Mouse (Mus musculus) kidney, embryonic 15.5 days (tissue): ENCODE results near the gene Rfc5. TPM values are rescaled to one million over a fixed set of nuclear protein-coding genes. Genes with fewer than 3 reads are reported as not detected.
A peak's percentile ranks its signal among the peaks of the same experiment; 100 is the strongest.
"Not testable (repeated sequence)": the region's sequence is repeated elsewhere in the genome, so short reads cannot be mapped to it uniquely, and the experiment has no call there.

ENCODE experiments used
- ATAC-seq: fragments of 200-750 bp; cut with Nextera tagmentation; replicated peaks from 2 replicates; pipeline ENCODE4 v1.8.0; 2017; ENCODE audit warnings: moderate TSS enrichment; ENCODE audit not compliant: low FRiP score
- H3K27ac ChIP-seq: fragments of 300-500 bp; sonication (generic); 2 replicates; pipeline ENCODE4 v1.5.1; 2015; ENCODE audit warnings: mild to moderate bottlenecking, inconsistent platforms
- H3K27me3 ChIP-seq: fragments of 300-500 bp; sonication (generic); 2 replicates; pipeline ENCODE4 v1.6.1; 2015; ENCODE audit warnings: inconsistent platforms
- H3K36me3 ChIP-seq: fragments of 300-500 bp; sonication (generic); 2 replicates; pipeline ENCODE4 v1.6.1; 2015; ENCODE audit warnings: inconsistent platforms
- H3K4me1 ChIP-seq: fragments of 300-500 bp; sonication (generic); 2 replicates; pipeline ENCODE4 v1.6.1; 2015; ENCODE audit warnings: inconsistent platforms
- H3K4me2 ChIP-seq: fragments of 300-500 bp; sonication (generic); 2 replicates; pipeline ENCODE4 v1.6.1; 2015; ENCODE audit warnings: moderate library complexity, mild to moderate bottlenecking, inconsistent platforms
- H3K4me3 ChIP-seq: fragments of 300-500 bp; sonication (generic); replicated peaks from 2 replicates; pipeline ENCODE4 v1.5.1; 2015; ENCODE audit warnings: mild to moderate bottlenecking, inconsistent platforms
- H3K9ac ChIP-seq: fragments of 300-500 bp; sonication (generic); 2 replicates; pipeline ENCODE4 v1.6.1; 2015; ENCODE audit warnings: mild to moderate bottlenecking, inconsistent platforms
- H3K9me3 ChIP-seq: fragments of 300-500 bp; sonication (generic); replicated peaks from 2 replicates; pipeline ENCODE4 v1.6.1; 2016; ENCODE audit warnings: inconsistent platforms
- WGBS: fragments of 180-500 bp; shearing (Covaris S2); methylation state at CpG from one replicate; pipeline ENCODE4 v1.1.7; 2015; ENCODE audit warnings: mixed read lengths; 5-methylcytosine and 5-hydroxymethylcytosine counted together
- polyA plus RNA-seq: library from polyadenylated mRNA; unstranded; fragments of >200 nt; fragmentation: Nextera tagmentation; extraction: Ambion mirVana; gene quantifications from 2 replicates; pipeline ENCODE4 v1.2.1, GENCODE M21; 2015

Gene Rfc5
- 110 and 128 TPM in 2 replicates for polyA plus RNA-seq

DNA sequence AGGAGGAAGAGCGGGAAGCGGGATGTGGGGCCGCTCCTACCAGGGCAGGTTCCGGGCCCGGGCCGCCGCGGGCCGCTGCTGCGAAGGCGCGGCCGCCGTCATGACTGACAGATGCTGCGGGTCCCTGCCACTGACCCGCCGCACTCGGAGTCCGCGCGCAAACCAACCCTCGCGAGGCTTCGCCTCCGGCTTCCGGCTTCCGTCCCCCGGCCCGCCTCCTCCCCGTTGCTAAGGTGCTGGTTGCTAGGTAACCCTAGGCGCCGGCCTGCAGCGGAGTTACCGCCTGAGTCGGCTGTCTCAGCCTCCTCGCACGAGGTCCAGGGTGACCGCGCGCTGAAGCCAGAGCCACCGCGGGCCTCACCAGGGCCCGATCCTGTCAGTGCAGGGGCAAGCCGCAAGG, at the start of gene Rfc5:
Gene Rfc5 (minus strand): TSS at position 171 of the 400 bp plus-strand sequence.
- H3K36me3 ChIP-seq = peaks cover 30% of the 10 kb centered on the region
- H3K4me1 ChIP-seq = peaks cover 17% of the 10 kb centered on the region
- H3K9ac ChIP-seq = peak within 1 kb of the TSS; percentile 91
- H3K27me3 ChIP-seq = no peaks in the 10 kb centered on the region
- peak within 1 kb of the TSS; percentile 79 for H3K4me2 ChIP-seq
- under 1% methylated on average over 44 of the region's 44 CpGs for WGBS
- peak; percentile 96 for ATAC-seq
- peak within 1 kb of the TSS; percentile 86 for H3K27ac ChIP-seq
- H3K9me3 ChIP-seq = peaks cover 21% of the 10 kb centered on the region
- peak within 1 kb of the TSS; percentile 93 for H3K4me3 ChIP-seq

GRCm38 (mm10) chr5:117433501-117433900, 44.7 kb upstream of the Rfc5 start:
- not testable (repeated sequence) for H3K4me2 ChIP-seq, H3K9ac ChIP-seq, ATAC-seq, H3K27me3 ChIP-seq, H3K9me3 ChIP-seq, H3K36me3 ChIP-seq, H3K4me3 ChIP-seq, H3K27ac ChIP-seq, H3K4me1 ChIP-seq
- 89% methylated on average over 7 of the region's 7 CpGs for WGBS

DNA sequence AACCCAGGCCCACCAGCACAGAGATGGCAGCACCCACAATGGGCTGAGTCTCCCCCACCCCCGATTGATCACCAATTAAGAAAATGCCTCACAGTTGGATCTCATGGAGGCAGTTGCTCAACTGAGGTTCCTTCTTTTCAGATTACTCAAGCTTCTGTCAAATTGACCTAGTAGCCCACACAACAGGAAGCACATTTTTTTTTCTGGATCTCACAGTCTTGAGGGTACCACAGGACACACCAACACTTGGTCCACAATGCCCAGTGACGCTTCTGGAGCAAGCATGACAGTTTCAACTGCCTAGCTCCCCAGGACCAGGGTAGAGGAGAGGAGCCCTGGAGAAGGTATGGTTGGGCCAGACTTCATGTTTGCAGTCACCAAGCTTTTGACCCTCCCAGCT, 28.6 kb upstream of the Rfc5 start:
- Histone ChIP-seq H3K27ac (no peak overlapping the region), H3K4me2 (no peak overlapping the region)
- 84% methylated on average over 2 of the region's 2 CpGs for WGBS

GRCm38 (mm10) chr5:117415011-117415912, 26.4 kb upstream of the Rfc5 start:
- Histone ChIP-seq H3K27ac (no peak overlapping the region), H3K36me3 (no peaks in the 10 kb centered on the region), H3K4me3 (peak overlapping the region; percentile 69), H3K27me3 (peaks cover 59% of the 10 kb centered on the region), H3K4me2 (peak overlapping the region; percentile 92), H3K9ac (no peak overlapping the region), H3K4me1 (peaks cover 19% of the 10 kb centered on the region), H3K9me3 (no peaks in the 10 kb centered on the region)
- ATAC-seq = no peak
- WGBS = 26% methylated on average over 19 of the region's 19 CpGs

More for the DNA sequence above, 28.6 kb upstream of the Rfc5 start:
- no peak overlapping the region for H3K4me3 ChIP-seq
- H3K36me3 ChIP-seq = no peaks in the 10 kb centered on the region
- H3K9me3 ChIP-seq = no peaks in the 10 kb centered on the region
- H3K9ac ChIP-seq = no peak overlapping the region
- H3K4me1 ChIP-seq = peaks cover 19% of the 10 kb centered on the region
- peaks cover 45% of the 10 kb centered on the region for H3K27me3 ChIP-seq
- no peak for ATAC-seq

DNA sequence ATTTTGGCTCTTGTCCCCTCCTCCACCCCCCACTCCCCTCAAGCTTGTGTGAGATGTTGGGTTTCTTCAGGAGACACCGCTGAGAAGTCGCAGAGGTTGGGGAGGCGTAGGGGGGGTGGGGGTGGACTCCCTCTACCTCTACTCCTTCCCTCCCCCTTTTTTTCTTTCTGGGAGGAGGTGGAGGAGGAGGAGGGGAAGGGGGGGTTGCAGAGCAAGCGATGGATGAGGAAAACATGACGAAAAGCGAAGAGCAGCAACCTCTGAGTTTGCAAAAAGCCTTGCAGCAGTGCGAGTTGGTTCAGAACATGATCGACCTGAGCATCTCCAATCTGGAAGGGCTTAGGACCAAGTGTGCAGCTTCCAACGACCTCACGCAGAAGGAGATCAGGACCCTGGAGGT, 25.8 kb upstream of the Rfc5 start:
- 4% methylated on average over 10 of the region's 10 CpGs for WGBS

GRCm38 (mm10) chr5:117413507-117414501, 25.0 kb upstream of the Rfc5 start, which contains the start of gene Ksr2:
Gene Ksr2 (plus strand): TSS chr5:117414000.
- H3K27ac ChIP-seq = peak within 1 kb of the TSS; percentile 81
- under 1% methylated on average over 85 of the region's 89 CpGs for WGBS
- H3K27me3 ChIP-seq = peaks cover 59% of the 10 kb centered on the region

More for the DNA sequence above, 25.8 kb upstream of the Rfc5 start:
- H3K9ac ChIP-seq = peak overlapping the region; percentile 49; the same call in 1 of the 2 replicates
- peak overlapping the region; percentile 69 for H3K4me3 ChIP-seq
- ATAC-seq = no peak
- peaks cover 19% of the 10 kb centered on the region for H3K4me1 ChIP-seq
- H3K27ac ChIP-seq = no peak overlapping the region
- H3K27me3 ChIP-seq = peaks cover 59% of the 10 kb centered on the region
- peak overlapping the region; percentile 92 for H3K4me2 ChIP-seq
- H3K36me3 ChIP-seq = no peaks in the 10 kb centered on the region
- no peaks in the 10 kb centered on the region for H3K9me3 ChIP-seq

DNA sequence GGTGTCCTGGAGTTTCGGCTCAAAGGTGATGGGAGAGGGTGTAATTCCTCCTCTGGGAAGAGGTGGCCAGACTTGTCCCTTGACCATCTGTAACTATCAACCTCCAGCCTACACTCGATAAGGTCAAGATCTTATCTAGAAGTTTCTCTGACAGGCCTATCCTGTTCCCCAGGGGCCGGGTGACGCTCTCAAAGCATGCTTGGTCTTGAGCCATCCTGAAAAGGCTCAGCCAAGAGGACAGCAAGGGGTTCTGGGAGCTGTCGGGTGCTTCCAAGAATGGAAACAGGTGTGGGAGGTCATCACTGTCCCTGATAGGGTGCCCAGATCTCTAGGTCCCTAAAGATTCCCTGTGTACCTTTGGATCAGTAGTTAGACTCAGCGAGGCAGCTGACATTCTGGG, 20.5 kb upstream of the Rfc5 start:
- Histone ChIP-seq H3K9ac (no peak overlapping the region), H3K4me2 (no peak overlapping the region), H3K4me3 (no peak overlapping the region), H3K4me1 (peaks cover 18% of the 10 kb centered on the region), H3K36me3 (no peaks in the 10 kb centered on the region), H3K27me3 (peaks cover 32% of the 10 kb centered on the region), H3K9me3 (no peaks in the 10 kb centered on the region), H3K27ac (no peak overlapping the region)
- no peak for ATAC-seq
- 67% methylated on average over 6 of the region's 6 CpGs for WGBS

More at GRCm38 (mm10) chr5:117413507-117414501, 25.0 kb upstream of the Rfc5 start, which contains the start of gene Ksr2:
- Histone ChIP-seq H3K4me2 (peak within 1 kb of the TSS; percentile 92), H3K4me3 (peak within 1 kb of the TSS; percentile 69), H3K36me3 (no peaks in the 10 kb centered on the region), H3K4me1 (peaks cover 23% of the 10 kb centered on the region), H3K9ac (peak within 1 kb of the TSS; percentile 49), H3K9me3 (no peaks in the 10 kb centered on the region)
- peak; percentile 89 for ATAC-seq

- no peak overlapping the region for H3K4me2 ChIP-seq
- WGBS = 49% methylated on average over 4 of the region's 4 CpGs
- no peak for ATAC-seq
- H3K4me3 ChIP-seq = no peak overlapping the region
- H3K27me3 ChIP-seq = peaks cover 21% of the 10 kb centered on the region
- no peak overlapping the region for H3K27ac ChIP-seq
- H3K9ac ChIP-seq = no peak overlapping the region
- peaks cover 8% of the 10 kb centered on the region; the same call in 1 of the 2 replicates for H3K4me1 ChIP-seq
- no peaks in the 10 kb centered on the region for H3K9me3 ChIP-seq
- no peaks in the 10 kb centered on the region for H3K36me3 ChIP-seq
Observed at GRCm38 (mm10) chr5:117408216-117408615, 19.4 kb upstream of the Rfc5 start.

DNA sequence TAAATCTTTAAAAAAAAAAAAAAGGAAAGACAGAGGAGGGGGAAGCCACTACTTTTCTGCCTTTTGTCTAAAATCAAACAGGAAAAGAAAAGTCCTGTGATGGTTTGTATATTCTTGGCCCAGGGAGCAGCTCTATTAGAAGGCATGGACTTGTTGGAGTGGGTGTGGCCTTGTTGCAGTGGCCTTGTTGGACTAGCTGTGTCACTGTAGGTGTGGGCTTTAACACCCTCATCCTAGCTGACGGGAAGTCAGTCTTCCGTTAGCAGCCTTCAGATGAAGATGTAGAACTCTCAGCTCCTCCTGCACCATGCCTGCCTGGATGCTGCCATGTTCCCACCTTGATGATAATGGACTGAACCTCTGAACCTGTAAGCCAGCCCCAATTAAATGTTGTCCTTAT, 15.8 kb upstream of the Rfc5 start:
- H3K4me3 ChIP-seq, H3K4me1 ChIP-seq, H3K36me3 ChIP-seq, H3K9ac ChIP-seq, H3K4me2 ChIP-seq, H3K9me3 ChIP-seq, H3K27me3 ChIP-seq, ATAC-seq, H3K27ac ChIP-seq: not testable (repeated sequence)
- 59% methylated on average over 2 of the region's 2 CpGs for WGBS

GRCm38 (mm10) chr5:117403609-117404008, 14.8 kb upstream of the Rfc5 start:
- Histone ChIP-seq H3K27me3 (no peaks in the 10 kb centered on the region), H3K4me3 (no peak overlapping the region), H3K36me3 (no peaks in the 10 kb centered on the region), H3K9me3 (no peaks in the 10 kb centered on the region), H3K27ac (no peak overlapping the region), H3K4me2 (no peak overlapping the region), H3K4me1 (no peaks in the 10 kb centered on the region), H3K9ac (no peak overlapping the region)
- WGBS = 81% methylated on average over 8 of the region's 8 CpGs
- no peak for ATAC-seq

- no peak for ATAC-seq
- no peaks in the 10 kb centered on the region for H3K27me3 ChIP-seq
- WGBS = 77% methylated on average over 9 of the region's 9 CpGs
- no peak overlapping the region for H3K9ac ChIP-seq
- H3K36me3 ChIP-seq = no peaks in the 10 kb centered on the region
- no peak overlapping the region for H3K4me3 ChIP-seq
- H3K4me2 ChIP-seq = no peak overlapping the region
- H3K9me3 ChIP-seq = no peaks in the 10 kb centered on the region
- no peak overlapping the region for H3K27ac ChIP-seq
- 0 out of 2 replicates have a peak, but pooled peaks cover 4% of the 10 kb centered on the region for H3K4me1 ChIP-seq
Observed at GRCm38 (mm10) chr5:117399281-117399680, 10.4 kb upstream of the Rfc5 start.
